Mouse (Mus musculus) spleen, postnatal 14 days (tissue): Measurements from ENCODE around the gene Zik1.

Experiments used
- DNase-seq, 2 experiments: peaks; one replicate each; pipeline ENCODE4 v3.0.0; 2021 to 2022; ENCODE audit warnings: low spot score in 2 of 2

Gene Zik1

GRCm38 (mm10) chr7:10494786-10495521 is at the start of gene Zik1:
Gene Zik1 (minus strand): TSS chr7:10495394.
- DNase-seq, result peak in 1 of 2 experiments; percentile 12

- no peak for DNase-seq
Observed at GRCm38 (mm10) chr7:10495578-10495977, 384 bp upstream of the Zik1 start.

GRCm38 (mm10) chr7:10480588-10481233 is 14.5 kb downstream of the Zik1 start:
- DNase-seq, result no peak

- no peak for DNase-seq
Observed at GRCm38 (mm10) chr7:10479813-10480212, 15.4 kb downstream of the Zik1 start.

DNA sequence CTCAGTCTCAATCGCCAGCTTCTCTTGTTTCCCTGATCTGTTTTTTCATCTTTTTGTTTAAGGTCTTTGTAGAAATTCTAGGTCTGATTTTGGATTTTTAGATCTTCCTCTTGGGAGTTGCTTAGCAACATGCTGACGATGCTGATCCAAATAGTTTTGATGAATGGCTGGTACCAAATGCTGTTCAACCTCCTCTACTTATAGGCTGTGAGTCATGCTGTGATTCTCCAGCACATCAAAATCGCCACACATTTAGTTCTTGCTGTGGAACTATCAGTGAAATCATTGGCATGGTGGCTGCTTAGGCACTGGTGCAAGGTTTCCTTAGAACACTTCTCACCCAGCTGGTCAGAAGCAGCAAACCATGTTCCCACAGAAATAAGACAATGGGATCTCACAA is 37.0 kb downstream of the Zik1 start:
- DNase-seq, result no peak

GRCm38 (mm10) chr7:10443031-10443430 is 52.2 kb downstream of the Zik1 start, which contains the start of gene Vmn1r67:
Gene Vmn1r67 (plus strand): TSS chr7:10443331.
- DNase-seq, result no peak
